Mouse (Mus musculus) MEL (cell line): Measurements from ENCODE around the gene Cers6. TPM values are rescaled to one million over a fixed set of nuclear protein-coding genes. Genes with fewer than 3 reads are reported as not detected.

Experiments
- DNase-seq: peaks from one replicate; pipeline ENCODE4 v3.0.0; 2011; ENCODE audit warnings: low read depth, low spot score
- H3K27ac ChIP-seq: 2 replicates; pipeline ENCODE4 v1.5.1; 2012; ENCODE audit warnings: low read depth, mild to moderate bottlenecking, control low read depth, low read length, moderate library complexity; ENCODE audit not compliant: control insufficient read depth
- H3K27me3 ChIP-seq, 2 experiments: fragments of 150-350 bp in 1 of 2; sonication (generic) in 1 of 2; 2 replicates each; pipeline ENCODE4 v1.6.1; 2012; ENCODE audit warnings: low read length in 2 of 2, mild to moderate bottlenecking in 2 of 2, improper control_type of control experiment in 1 of 2, moderate library complexity in 1 of 2; ENCODE audit not compliant: insufficient read depth in 2 of 2, control insufficient read depth in 1 of 2
- H3K36me3 ChIP-seq, 2 experiments: 2 replicates each; pipeline ENCODE4 v1.6.1; 2012 to 2014; ENCODE audit warnings: low read length in 2 of 2, improper control_type of control experiment in 1 of 2, inconsistent platforms in 1 of 2, mild to moderate bottlenecking in 1 of 2; ENCODE audit not compliant: insufficient read depth in 2 of 2, control insufficient read depth in 1 of 2
- H3K4me1 ChIP-seq, 2 experiments: fragments of 150-350 bp in 1 of 2; sonication (generic) in 1 of 2; 2 replicates each; pipeline ENCODE4 v1.6.1; 2012; ENCODE audit warnings: low read length in 2 of 2, improper control_type of control experiment in 1 of 2, mild to moderate bottlenecking in 1 of 2; ENCODE audit not compliant: insufficient read depth in 2 of 2, control insufficient read depth in 1 of 2
- H3K4me3 ChIP-seq, 2 experiments: fragments of 150-350 bp in 1 of 2; sonication (generic) in 1 of 2; 2 replicates each; pipeline ENCODE4 v1.5.1; 2012; ENCODE audit warnings: low read depth in 2 of 2, low read length in 2 of 2, mild to moderate bottlenecking in 2 of 2, moderate library complexity in 2 of 2, control low read depth in 1 of 2, improper control_type of control experiment in 1 of 2; ENCODE audit not compliant: control insufficient read depth in 1 of 2, insufficient read depth in 1 of 2
- H3K79me2 ChIP-seq: 2 replicates; pipeline ENCODE4 v1.6.1; 2012; ENCODE audit warnings: mild to moderate bottlenecking, low read length, moderate library complexity; ENCODE audit not compliant: control insufficient read depth, poor library complexity, insufficient read depth
- H3K9ac ChIP-seq: 2 replicates; pipeline ENCODE4 v1.6.1; 2012; ENCODE audit warnings: low read depth, mild to moderate bottlenecking, control low read depth, low read length, moderate library complexity; ENCODE audit not compliant: control insufficient read depth, poor library complexity, severe bottlenecking
- H3K9me3 ChIP-seq: fragments of 150-350 bp; sonication (generic); replicated peaks from 2 replicates; pipeline ENCODE4 v1.6.1; 2012; ENCODE audit warnings: mild to moderate bottlenecking, low read length, improper control_type of control experiment, moderate library complexity; ENCODE audit not compliant: insufficient read depth
- BHLHE40 ChIP-seq: IDR thresholded peaks from 2 replicates; pipeline ENCODE4 v1.6.1; 2012; ENCODE audit warnings: low read depth, mild to moderate bottlenecking, inconsistent platforms, low read length, improper control_type of control experiment, borderline replicate concordance
- CHD1 ChIP-seq: IDR thresholded peaks from 2 replicates; pipeline ENCODE4 v1.6.1; 2012; ENCODE audit warnings: low read depth, mild to moderate bottlenecking, inconsistent platforms, low read length, improper control_type of control experiment
- E2F4 ChIP-seq: IDR thresholded peaks from 2 replicates; pipeline ENCODE4 v1.6.1; 2011; ENCODE audit warnings: low read depth, low read length, improper control_type of control experiment, borderline replicate concordance
- HCFC1 ChIP-seq: IDR thresholded peaks from 2 replicates; pipeline ENCODE4 v1.6.1; 2012; ENCODE audit warnings: low read depth, mild to moderate bottlenecking, inconsistent platforms, low read length, improper control_type of control experiment, moderate library complexity
- NRF1 ChIP-seq: IDR thresholded peaks from 2 replicates; pipeline ENCODE4 v1.6.1; 2014; ENCODE audit warnings: low read depth, mild to moderate bottlenecking, inconsistent platforms, low read length, improper control_type of control experiment, moderate library complexity; ENCODE audit not compliant: poor library complexity, insufficient read depth, severe bottlenecking
- TBP ChIP-seq: IDR thresholded peaks from 2 replicates; pipeline ENCODE4 v1.8.0; 2011; ENCODE audit warnings: low read depth, low read length, improper control_type of control experiment
- ZC3H11A ChIP-seq: IDR thresholded peaks from 2 replicates; pipeline ENCODE4 v1.6.1; 2012; ENCODE audit warnings: low read depth, mild to moderate bottlenecking, inconsistent platforms, low read length, improper control_type of control experiment
- ZMIZ1 ChIP-seq: IDR thresholded peaks from 2 replicates; pipeline ENCODE4 v1.6.1; 2012; ENCODE audit warnings: low read depth, mild to moderate bottlenecking, inconsistent platforms, low read length, improper control_type of control experiment, moderate library complexity
- ZNF384 ChIP-seq: IDR thresholded peaks from 2 replicates; pipeline ENCODE4 v1.6.1; 2012; ENCODE audit warnings: low read depth, mild to moderate bottlenecking, inconsistent platforms, low read length, improper control_type of control experiment
- polyA plus RNA-seq, 2 experiments: library from polyadenylated mRNA; stranded (reverse) in 1 of 2; unstranded in 1 of 2; fragments of >175 nt in 1 of 2; fragments of >200 nt in 1 of 2; gene quantifications; 2 replicates each; pipeline versions ENCODE4 v1.2.1 to v1.2.4; 2012; ENCODE audit warnings: low replicate concordance in 2 of 2, low read depth in 1 of 2; ENCODE audit not compliant: insufficient read length in 2 of 2, insufficient read depth in 1 of 2, missing spikeins in 1 of 2
- total RNA-seq: library from RNA; depleted of rRNA; stranded (reverse); fragments of 300-350 nt; gene quantifications from 2 replicates; pipeline ENCODE4 v1.2.3, GENCODE M21; 2012

The Cers6 gene
- total and polyA plus RNA-seq, 3 experiments = not detected

GRCm38 (mm10) chr2:68975286-68975685 lies 114.0 kb downstream of the Cers6 start:
- Histone ChIP-seq H3K9ac (no peak overlapping the region), H3K9me3 (no peaks in the 10 kb centered on the region)
- no peak for TF ChIP-seq ZNF384
- no peak for TF ChIP-seq ZMIZ1
- no peak for TF ChIP-seq CHD1
- TF ChIP-seq HCFC1 = no peak
- TF ChIP-seq, all 39 proteins: peak for 0
- DNase-seq = no peak
- Histone ChIP-seq H3K4me1 (no peaks in the 10 kb centered on the region), H3K4me3 (no peak overlapping the region), H3K79me2 (no peaks in the 10 kb centered on the region), H3K27ac (no peak overlapping the region), H3K36me3 (no peaks in the 10 kb centered on the region), H3K27me3 (no peaks in the 10 kb centered on the region)

- H3K4me3 ChIP-seq = no peak overlapping the region
- H3K9ac ChIP-seq = no peak overlapping the region
- DNase-seq = no peak
- H3K27me3 ChIP-seq = no peaks in the 10 kb centered on the region
- no peaks in the 10 kb centered on the region for H3K4me1 ChIP-seq
- no peak for TF ChIP-seq TBP
- TF ChIP-seq BHLHE40 = no peak
- TF ChIP-seq, all 39 proteins: peak for 0
- no peaks in the 10 kb centered on the region for H3K79me2 ChIP-seq
- H3K27ac ChIP-seq = no peak overlapping the region
- H3K36me3 ChIP-seq = no peaks in the 10 kb centered on the region
- no peaks in the 10 kb centered on the region for H3K9me3 ChIP-seq
These were observed 114.5 kb downstream of the Cers6 start for GRCm38 (mm10) chr2:68975780-68976179.

- H3K79me2 ChIP-seq = no peaks in the 10 kb centered on the region
- H3K9ac ChIP-seq = no peak overlapping the region
- no peaks in the 10 kb centered on the region for H3K36me3 ChIP-seq
- no peaks in the 10 kb centered on the region for H3K27me3 ChIP-seq
- H3K4me1 ChIP-seq = no peaks in the 10 kb centered on the region
- DNase-seq = no peak
- TF ChIP-seq ZC3H11A (no peak), NRF1 (no peak), ZNF384 (no peak), TBP (no peak), E2F4 (no peak)
- no peaks in the 10 kb centered on the region for H3K9me3 ChIP-seq
- no peak overlapping the region for H3K4me3 ChIP-seq
- H3K27ac ChIP-seq = no peak overlapping the region
These were observed 117.0 kb downstream of the Cers6 start for GRCm38 (mm10) chr2:68978244-68978643.
